Mouse (Mus musculus) ovary, adult 18-20 months (tissue): ENCODE measurements around the gene Wnt3.
"Not testable (repeated sequence)": the region's sequence is repeated elsewhere in the genome, so short reads cannot be mapped to it uniquely, and the experiment has no call there.

ENCODE experiments used
- DNase-seq: peaks from one replicate; pipeline ENCODE4 v3.0.0; 2022; ENCODE audit warnings: low spot score, mixed read lengths

The Wnt3 gene

GRCm38 (mm10) chr11:103773387-103774227, at the start of gene Wnt3:
Wnt3 (plus strand) TSS chr11:103774150.
- no peak for DNase-seq

GRCm38 (mm10) chr11:103724331-103724771, 49.6 kb upstream of the Wnt3 start:
- no peak for DNase-seq

DNA sequence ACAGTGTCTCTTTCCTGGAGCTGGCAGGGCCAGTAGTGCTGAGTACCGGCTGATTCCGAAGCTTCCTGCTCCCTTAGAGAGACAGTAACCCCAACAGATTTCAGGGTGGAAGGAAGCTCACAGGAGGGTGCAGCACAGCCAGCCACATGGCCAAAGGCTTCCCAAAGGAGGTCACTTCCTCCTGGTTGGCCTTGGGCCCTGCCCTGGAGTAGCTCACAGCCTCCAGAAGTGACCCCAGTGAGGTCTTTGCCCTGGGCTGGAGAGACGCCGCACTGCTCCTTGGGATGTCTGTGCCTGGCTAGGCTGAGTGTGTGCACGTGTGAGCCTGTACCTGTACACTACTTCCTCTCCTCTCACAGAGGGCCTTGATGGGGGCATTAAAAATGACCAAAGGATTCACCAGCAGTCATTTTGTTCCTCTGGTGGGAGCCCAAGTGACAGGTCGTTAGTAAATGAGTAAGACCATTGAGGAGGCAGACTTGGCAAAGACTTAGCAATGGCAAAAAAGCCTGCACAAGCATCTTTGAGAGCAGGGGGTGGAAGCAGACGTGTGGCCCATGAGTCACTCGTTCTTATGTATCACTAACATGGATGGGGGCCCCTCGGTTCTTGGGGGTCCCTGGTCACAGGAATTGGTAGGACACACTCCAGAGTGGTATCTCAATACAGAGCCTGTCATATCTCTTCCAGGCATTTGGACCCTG, 44.5 kb upstream of the Wnt3 start:
- no peak for DNase-seq

DNA sequence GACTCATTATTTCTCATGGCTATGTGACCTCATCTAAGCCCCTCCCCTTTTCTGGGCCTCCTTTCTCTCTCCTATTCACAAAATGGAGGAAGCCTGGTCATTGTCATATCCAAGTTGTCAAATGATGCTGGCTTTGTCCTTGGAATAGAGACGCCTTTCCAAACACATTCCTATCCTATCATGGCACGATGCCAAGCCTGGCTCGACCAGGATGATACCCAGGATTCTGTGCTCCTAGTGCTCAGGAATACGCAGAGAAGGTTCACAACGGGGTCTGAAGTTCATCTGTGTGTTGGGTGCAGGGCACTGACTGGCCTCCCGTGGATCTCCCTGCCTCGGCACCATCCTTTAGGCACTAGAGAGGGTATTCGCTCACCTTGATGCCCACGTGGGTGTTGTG, 42.4 kb upstream of the Wnt3 start:
- DNase-seq, result no peak

GRCm38 (mm10) chr11:103732306-103732705, 41.6 kb upstream of the Wnt3 start:
- DNase-seq, result no peak

DNA sequence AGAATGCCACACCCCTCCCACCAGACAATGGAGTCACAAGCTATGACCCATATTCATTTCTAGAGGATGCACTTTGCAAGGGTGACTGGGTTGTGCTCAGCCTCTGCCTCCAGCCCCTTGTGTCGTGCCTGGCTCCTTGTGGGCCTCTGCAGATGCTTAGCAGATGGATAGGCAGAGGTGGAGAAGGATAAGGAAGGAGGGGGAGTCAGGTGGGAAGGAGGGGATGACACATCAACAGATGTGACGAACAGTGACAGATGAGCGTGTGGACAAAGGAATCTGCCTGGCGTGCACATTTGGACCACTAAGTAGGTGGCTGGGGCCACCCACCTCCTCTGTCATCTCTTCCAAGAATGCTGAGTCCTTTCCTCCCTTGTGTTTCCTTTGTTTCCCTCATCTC, 40.9 kb upstream of the Wnt3 start:
- DNase-seq, result no peak

- DNase-seq, result no peak
Measured at GRCm38 (mm10) chr11:103733961-103734360, 40.0 kb upstream of the Wnt3 start.

- DNase-seq, result no peak
Measured at GRCm38 (mm10) chr11:103734411-103735045, 39.4 kb upstream of the Wnt3 start.

DNA sequence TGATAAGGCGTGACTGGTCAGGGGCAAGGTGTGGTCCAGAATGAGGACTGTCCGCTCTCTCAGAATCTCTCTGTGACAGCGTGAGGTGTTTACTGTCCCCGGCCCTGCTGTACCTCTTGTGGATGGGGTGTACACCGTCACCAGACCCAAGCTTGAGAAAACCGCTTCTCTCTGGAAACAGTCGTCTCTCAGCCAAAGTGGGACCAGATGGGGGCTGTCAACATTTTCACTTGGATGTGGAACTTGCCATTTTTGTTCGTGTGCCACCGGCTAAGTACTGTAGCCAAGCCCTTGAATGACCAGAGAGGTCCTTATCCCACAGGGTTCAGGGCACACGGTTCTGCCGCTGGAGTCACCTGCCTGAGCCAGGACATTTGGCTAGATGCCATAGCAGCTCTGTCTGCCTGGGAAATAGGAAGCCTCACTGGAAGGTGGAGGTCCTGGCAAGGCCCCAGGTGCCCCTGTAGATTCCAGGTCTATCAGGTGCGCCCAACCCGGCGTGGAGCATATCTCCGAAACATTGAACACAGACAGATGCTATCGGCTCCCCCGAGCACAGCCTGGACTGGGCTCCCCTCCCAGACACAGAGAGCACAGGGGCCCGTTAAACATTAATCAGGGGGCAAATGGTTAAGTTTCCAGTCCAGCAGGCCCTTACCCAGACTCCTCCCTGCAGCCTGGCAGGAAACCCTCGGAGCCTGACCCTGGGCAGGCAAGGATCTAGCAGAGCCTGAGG, 38.7 kb upstream of the Wnt3 start:
- DNase-seq, result no peak

- DNase-seq, result no peak
Measured at GRCm38 (mm10) chr11:103749306-103750089, 24.5 kb upstream of the Wnt3 start, which contains the start of gene Wnt9b. Wnt9b (minus strand) TSS chr11:103749821.

DNA sequence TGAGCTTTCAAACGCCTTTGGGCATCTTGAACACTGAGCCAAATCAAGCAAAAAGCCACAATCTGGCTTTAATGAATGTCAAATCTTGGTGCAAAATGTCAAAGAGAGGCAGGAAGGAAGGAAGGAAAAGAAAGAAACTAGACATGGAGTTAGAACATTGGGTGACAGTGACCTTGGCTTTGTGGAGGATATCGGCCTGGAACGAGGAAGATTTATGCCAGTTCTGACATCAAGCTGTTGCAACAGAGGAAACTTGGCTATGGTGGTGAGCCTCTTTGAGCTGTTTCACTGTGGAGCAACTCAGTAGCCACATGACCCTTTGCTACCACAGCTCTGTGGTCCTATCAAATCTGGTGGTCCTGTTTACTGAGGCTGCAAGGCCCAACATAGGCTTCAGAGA, 23.3 kb upstream of the Wnt3 start:
- no peak for DNase-seq

DNA sequence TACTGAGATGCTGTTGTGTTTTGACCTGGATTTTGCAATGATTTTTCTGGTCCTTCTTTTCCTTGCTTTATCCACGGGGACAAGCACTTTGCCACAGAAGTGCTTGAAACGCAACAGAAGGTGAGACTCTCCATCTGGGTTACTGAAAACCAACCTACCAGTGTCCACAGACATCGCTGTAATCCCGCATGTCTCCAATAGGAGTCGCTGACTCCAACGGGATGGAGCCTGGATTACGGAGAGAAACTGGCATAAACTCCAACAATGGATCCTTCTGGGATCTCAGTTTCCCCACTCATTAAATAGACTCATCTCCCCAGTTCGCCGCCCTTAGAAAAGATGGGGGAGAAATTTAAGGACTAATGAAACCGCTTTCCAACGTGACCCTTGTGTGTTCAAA, 15.9 kb upstream of the Wnt3 start:
- DNase-seq, result no peak

DNA sequence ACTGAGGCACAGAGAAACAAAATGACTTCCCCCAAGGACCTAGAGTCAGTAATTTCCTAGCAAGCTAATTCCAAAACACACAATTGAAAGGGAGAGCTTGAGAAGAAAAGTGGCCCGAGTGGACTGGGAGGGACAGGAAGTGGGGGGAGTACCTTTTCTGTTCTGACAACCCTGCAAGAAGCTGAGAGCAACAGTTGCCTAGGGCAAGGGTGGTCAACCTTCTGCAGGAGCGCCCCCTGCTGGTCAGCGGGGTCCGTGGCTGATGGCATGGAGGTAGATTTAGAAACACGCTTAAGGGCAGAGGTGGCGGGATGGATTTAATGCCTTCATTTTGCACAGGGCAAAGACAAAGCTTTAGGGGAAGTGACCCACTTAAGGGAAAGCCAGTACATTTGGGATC, 15.2 kb upstream of the Wnt3 start:
- no peak for DNase-seq

DNA sequence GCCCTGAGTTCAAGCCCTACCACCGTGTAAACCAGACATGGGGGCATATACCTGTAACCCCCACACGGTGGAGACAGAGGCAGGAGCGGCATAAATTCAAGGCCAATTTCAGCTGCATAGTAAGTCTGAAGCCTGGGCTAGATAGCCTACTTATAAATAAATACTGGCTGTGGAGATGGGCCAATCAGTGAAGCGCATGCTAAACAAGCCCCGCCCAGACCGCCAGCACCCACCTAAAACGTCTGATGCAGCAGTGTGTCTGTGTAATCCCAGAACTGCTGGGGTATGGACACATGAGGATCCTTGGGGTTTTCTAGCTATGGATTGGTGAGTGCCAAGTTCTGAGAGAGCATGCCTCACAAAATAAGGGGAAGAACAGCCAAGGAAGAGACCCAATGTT, 13.8 kb upstream of the Wnt3 start:
- DNase-seq, result no peak

- DNase-seq, result not testable (repeated sequence)
Measured at GRCm38 (mm10) chr11:103760891-103761290, 13.1 kb upstream of the Wnt3 start.

DNA sequence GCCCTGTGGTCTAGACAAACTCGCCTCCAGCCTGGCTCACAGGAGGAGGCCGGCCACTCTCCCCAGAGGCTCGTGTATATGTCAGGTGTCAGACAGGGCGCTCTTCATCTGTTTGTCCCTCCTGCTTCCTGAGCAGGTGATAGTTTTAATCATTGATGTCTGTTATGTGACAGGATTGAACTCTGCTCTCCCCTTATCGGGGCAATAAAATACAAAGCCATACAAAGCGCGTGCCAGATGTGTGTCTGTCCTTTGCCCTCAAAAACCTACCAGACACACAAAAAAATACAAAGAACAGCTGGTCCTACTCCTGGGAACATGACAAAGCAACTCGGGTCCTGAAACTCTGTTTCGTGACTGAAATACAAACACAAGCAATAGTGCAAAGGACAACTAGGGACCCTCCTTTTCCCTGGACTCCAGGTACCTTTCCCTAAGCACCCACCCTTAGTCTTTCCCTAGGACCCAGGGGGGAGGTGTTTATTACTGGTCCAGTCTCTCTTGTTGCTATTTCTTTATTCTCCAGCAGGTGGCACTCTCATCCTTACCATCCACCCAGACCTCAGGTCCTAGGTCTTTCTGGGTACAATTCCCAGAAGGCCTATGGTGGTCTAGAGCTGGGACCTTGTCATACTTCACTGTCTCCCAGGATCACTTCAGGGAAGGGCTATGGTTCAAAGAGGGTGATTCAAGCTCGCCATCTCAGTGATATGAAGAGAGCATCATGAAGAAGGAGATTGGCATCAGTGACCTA, 10.4 kb upstream of the Wnt3 start:
- DNase-seq, result no peak

DNA sequence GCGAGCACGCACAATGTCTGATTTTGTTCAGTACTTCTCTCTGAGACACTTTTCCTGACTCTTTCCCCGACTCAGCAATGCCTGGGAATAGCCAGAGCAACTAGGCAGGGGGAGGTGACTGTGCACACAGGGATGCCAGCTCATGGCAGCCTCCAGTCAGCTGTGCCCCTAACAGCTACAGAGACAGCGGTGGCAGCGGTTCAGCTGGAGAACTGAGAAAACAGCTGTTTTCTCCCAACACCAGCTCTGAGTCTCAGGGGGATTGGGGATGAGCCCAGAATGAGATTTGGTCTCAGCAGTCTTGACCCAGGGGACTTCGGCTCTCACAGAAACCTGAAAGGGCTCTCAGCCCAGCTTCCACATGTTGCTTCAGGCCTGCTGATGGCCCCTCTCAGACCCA, 9.3 kb upstream of the Wnt3 start:
- no peak for DNase-seq

- no peak for DNase-seq
Measured at GRCm38 (mm10) chr11:103765556-103766011, 8.4 kb upstream of the Wnt3 start.

GRCm38 (mm10) chr11:103771160-103771817, 2.7 kb upstream of the Wnt3 start:
- DNase-seq, result no peak
